Mouse (Mus musculus) 416B (cell line): ENCODE measurements at regions not wholly inside any gene's neighbourhood (a gene's known extent, or its start where the extent isn't known, plus 50 kb on each side); places are given as distances from the start of the nearest gene placed in this dataset.

Experiments used
- DNase-seq: peaks from one replicate; pipeline ENCODE4 v3.0.0; 2011; ENCODE audit warnings: low read depth

DNA sequence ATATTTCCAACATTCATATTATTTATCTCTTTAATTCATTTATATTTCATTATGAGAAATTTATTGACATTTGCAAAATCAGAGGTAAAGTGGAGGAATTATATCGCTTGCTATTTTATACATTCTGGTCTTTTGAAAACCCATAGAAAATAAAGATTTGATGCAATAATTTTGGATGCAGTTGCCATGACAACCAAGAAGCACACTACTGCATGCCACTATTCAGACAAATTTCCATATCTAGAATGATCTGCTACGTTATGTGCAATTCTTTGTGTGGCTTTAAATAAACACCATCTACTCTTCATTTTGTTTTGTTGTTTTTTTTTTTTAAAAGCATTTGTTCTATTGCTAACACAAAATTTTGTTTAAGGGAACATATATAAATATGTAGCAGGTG, 474.4 kb downstream of the Pcdh18 start:
- DNase-seq = no peak

DNA sequence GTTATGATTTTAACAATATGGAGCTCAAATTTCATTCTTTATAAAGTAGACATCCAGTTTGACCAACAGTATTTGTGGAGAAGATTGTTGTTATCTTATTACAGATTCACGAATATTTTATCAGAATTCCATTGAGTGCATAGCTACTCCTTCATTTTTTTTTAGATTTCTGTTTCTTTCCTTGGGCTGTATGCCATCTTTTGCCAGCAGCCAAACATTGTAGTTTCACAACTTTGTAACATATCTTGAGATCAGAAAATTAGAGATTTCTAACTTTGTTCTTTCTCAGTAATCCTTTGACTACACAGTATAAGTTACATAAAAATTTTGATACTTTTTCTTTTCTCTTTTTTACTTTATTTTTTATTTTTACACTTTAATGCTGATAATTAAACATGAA, 478.8 kb downstream of the Pcdh18 start:
- DNase-seq = no peak

DNA sequence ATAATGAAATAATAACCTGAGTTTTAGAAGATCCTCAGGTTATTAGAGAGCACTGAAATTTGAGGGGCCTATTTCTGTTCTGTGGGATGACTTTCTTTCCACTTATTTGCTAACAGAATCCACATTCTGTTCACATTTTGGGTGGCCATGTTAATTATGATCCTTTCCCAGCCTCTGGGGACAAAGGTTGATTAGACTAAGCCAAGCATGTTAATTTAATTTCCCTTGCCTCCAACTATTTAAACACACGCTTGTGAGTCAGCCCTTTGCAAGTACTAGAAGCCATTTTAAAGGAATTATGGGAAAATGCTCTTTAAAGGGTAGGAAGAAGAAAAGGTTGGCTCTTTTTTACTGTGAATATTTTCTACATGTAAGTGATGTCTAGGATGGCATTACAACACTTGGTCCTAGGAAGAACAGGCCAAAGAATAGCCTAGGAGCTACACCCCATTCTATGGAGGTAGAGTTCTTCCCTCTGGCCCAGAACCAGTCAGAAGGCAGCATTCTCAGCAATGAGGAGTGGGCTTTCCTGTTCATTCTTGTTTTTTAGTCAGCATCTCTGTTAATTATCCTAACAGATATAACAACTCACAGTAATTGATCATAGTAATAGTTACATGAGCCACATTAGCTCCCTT, 482.7 kb downstream of the Pcdh18 start:
- no peak for DNase-seq

DNA sequence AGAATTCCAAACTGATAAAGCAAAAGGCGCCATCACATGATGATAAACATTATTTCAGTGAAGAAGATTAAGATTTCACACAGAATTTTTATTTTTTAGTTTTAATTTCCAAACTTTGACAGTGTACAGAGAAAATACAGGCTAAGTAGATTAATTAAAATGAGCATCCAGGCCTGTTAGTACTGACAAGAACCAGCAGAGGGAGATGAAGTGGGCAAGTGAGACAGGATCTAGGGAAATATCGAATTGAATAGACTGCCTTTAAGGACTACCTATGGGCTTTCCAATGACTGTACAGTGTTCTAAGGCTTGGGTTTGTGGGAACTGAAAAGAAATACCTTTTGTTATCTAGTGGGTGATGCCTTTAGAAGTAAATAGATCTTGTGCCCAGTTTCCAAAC, 491.1 kb downstream of the Pcdh18 start:
- peak; percentile 8 for DNase-seq
